Mouse (Mus musculus): ENCODE measurements around the gene Scfd2.

Gene Scfd2

GRCm38 (mm10) chr5:74164547-74164946 lies 367.0 kb downstream of the Scfd2 start:
- no peak for DNase-seq

GRCm38 (mm10) chr5:74163141-74163540 lies 368.4 kb downstream of the Scfd2 start:
- DNase-seq, result peak; percentile 53

GRCm38 (mm10) chr5:74162013-74162412 lies 369.5 kb downstream of the Scfd2 start:
- DNase-seq, result no peak

DNA sequence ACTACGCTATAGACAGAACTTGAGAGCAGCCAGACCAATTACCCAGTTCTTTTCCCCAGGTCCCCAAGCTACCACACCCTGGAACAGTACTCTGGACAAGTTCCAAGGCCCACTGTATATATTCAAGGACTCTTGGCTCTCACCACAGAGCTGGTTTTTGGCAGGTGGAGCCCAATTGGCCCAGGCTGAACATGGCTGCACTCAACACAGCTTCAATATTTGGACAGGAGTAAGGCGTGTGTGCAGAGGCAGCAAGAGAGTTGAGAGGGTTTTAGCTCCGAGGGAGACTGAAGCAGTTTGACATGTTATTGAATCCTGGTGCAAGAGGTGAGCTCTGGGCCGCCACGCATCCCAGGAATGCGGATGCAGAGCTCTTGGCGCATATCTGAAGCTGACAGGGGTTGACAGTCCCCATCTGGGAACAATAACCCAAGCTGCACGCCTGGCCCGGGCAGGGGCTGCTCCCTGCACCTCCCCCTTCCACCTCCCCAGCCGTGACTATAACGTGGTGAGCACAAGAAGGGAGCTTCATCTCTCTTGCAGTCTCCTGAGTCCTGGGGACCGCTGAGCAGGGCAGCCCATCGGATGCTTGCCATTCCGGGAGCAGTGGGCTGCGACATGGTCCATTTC lies 370.1 kb downstream of the Scfd2 start:
- peak; percentile 78 for DNase-seq

- no peak for DNase-seq
Observed at GRCm38 (mm10) chr5:74160349-74160748, 371.2 kb downstream of the Scfd2 start.

DNA sequence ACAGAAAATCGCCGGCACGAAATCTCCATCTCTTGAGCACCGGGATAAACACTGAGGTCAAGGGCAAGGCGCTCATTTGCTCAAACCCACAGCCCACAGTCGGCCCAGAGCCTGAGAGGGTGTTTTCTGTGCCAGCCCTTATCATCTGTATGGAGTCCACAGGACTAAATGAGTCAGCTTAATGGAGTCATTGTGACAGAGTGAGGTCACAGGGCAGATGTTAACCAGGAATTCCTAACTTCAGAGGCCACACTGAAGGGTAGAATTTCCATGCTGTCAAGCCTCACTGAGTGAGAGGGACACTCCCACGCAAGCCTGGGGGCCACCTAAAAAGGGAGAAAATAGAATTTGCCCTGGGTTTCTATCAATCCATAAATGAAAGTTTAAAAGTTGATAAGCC lies 371.7 kb downstream of the Scfd2 start:
- no peak for DNase-seq

DNA sequence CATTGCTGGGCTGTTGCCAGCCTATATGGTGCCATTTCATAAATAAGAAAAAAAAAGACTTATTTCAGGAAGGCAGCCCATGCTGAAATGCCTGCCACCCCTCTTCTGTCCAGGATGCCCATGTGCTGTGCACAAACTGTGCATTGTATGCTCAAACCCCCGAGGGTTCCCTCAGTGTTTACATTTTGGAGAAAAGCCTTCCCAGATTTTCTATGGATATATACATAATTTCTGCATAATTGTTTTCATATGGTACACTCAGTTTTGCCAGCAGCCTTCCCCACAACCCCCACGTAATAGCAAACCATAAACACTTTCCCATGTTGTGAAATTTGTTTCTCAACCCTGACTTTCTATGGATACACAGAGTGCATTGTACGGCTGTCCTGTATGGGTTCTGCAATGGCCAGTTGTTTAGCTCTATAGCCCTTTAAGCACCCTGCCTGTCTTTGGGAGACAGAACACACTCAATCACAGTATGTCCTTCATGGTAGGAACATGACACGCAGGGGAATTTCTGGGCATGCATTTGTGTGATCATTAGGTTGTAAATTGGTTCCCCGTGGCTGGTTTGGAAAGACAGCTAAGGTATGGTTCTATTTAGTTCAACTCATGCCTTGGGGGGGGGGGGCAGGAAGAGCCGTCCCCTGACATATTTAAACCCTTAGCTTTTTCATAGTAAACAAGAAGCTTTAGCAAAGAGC lies 372.5 kb downstream of the Scfd2 start:
- DNase-seq, result no peak

DNA sequence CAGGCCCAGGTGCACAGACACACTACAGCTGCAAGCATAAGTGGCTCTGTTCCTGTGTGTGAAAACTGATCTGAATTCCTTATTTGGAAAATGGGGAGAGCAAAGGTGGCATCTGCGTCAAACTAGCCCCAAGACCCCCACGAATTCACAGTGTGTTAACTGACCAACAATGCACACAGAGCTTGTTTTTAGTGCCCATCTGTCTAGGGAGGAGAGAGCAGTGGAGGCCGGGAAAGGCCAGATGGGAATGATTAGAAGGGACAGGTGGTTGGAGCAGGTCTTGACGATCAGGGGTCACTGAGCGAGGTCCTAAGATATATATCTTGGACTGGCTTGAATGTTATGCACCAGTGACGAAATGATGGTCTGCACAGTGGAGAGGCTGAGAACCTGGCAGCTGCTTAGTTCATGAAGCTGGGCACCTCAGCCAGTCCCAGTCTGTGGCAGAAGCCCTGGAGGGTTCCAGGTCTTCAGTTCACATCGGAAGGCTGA lies 375.7 kb downstream of the Scfd2 start:
- DNase-seq, result no peak
